Mouse (Mus musculus) ES-E14 (cell line): ENCODE data around the gene Il12rb1.

Source experiments
- CHD2 ChIP-seq: IDR thresholded peaks from 2 replicates; pipeline ENCODE4 v1.6.1; 2014; ENCODE audit warnings: mild to moderate bottlenecking, low read depth, low read length, inconsistent platforms
- HCFC1 ChIP-seq: IDR thresholded peaks from 2 replicates; pipeline ENCODE4 v1.6.1; 2012; ENCODE audit warnings: low read length, inconsistent platforms, borderline replicate concordance; ENCODE audit not compliant: insufficient read depth
- MAFK ChIP-seq: IDR thresholded peaks from 2 replicates; pipeline ENCODE4 v1.6.1; 2014; ENCODE audit warnings: mild to moderate bottlenecking, low read depth, low read length, inconsistent platforms; ENCODE audit not compliant: insufficient read depth

DNA sequence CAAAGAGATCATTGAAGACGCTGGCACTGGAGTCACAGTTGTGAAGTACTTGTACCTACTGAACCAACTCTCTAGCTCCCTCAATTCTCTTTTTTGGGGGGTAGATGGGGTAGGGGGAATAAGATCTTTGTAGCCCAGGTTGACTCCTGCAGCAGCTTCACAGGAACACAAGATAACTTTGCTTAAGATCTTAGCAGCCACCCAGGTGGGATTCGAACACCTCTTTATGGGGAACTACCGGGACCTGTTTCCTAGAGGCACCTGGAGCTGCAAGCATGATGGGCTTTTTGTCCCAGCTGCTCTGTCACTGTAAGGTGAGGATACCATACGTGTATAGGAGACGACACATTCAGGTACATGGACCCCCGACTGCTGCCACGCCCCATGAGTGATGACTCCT, 58.3 kb downstream of the Il12rb1 start:
- TF ChIP-seq HCFC1 = no peak
- TF ChIP-seq CHD2 = no peak
- TF ChIP-seq MAFK = no peak
